Mouse (Mus musculus) gastrocnemius, postnatal 25 days (tissue): ENCODE measurements around the gene Eif1b. TPM values are rescaled to one million over a fixed set of nuclear protein-coding genes. Genes with fewer than 3 reads are reported as not detected.

Source experiments
- DNase-seq: peaks from one replicate; pipeline ENCODE4 v3.0.0; 2022
- long read RNA-seq, 2 experiments: library from polyadenylated mRNA; stranded (forward); transcript quantifications; one replicate each; pipeline ENCODE4 v2.0.0; 2021
- total RNA-seq, 2 experiments: library from RNA; stranded (reverse); gene quantifications; 1 replicate in 1 of 2; 2 replicates in 1 of 2; pipeline ENCODE4 v1.2.3; 2021

The Eif1b gene
- 10 to 100 TPM; 34.4 to 38.1 TPM for total RNA-seq
- long read RNA-seq, experiment 1, transcript Eif1b-201 (4 exons, 1,035 nt): major isoform, 50 of 55 reads
- long read RNA-seq, experiment 1, partial matches to known transcripts: 5 of 55 reads
- long read RNA-seq, experiment 1, other reads (novel, unspliced or antisense): 0 of 55 reads
- long read RNA-seq, experiment 2, transcript Eif1b-201 (4 exons, 1,035 nt): major isoform, 49 of 52 reads
- long read RNA-seq, experiment 2, partial matches to known transcripts: 2 of 52 reads
- long read RNA-seq, experiment 2, other reads (novel, unspliced or antisense): 1 of 52 reads

GRCm38 (mm10) chr9:120492010-120492399 lies at the start of gene Eif1b:
TSS of gene Eif1b (plus strand) at chr9:120492232.
- no peak for DNase-seq

DNA sequence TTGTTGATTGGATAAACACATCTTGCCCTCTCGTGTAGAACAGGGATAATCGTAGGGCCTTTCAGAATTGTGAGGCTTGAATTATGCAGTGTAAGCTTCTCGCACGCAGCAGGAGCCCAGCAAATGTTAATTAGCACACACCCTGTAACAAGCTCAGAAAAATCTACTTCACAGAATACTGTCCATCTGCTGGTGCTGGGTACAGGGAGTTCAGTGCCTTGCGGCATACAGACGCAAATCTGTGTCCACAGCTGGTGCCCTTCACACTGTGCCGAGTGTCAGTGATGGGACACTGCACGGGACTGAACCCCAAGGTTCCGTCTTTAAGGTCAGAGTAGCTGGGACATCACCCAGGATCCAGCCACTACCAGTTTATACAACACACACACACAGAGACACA lies 47.4 kb upstream of the Eif1b start:
- DNase-seq: no peak

- DNase-seq: no peak
Measured at GRCm38 (mm10) chr9:120449696-120450329, 42.2 kb upstream of the Eif1b start.

DNA sequence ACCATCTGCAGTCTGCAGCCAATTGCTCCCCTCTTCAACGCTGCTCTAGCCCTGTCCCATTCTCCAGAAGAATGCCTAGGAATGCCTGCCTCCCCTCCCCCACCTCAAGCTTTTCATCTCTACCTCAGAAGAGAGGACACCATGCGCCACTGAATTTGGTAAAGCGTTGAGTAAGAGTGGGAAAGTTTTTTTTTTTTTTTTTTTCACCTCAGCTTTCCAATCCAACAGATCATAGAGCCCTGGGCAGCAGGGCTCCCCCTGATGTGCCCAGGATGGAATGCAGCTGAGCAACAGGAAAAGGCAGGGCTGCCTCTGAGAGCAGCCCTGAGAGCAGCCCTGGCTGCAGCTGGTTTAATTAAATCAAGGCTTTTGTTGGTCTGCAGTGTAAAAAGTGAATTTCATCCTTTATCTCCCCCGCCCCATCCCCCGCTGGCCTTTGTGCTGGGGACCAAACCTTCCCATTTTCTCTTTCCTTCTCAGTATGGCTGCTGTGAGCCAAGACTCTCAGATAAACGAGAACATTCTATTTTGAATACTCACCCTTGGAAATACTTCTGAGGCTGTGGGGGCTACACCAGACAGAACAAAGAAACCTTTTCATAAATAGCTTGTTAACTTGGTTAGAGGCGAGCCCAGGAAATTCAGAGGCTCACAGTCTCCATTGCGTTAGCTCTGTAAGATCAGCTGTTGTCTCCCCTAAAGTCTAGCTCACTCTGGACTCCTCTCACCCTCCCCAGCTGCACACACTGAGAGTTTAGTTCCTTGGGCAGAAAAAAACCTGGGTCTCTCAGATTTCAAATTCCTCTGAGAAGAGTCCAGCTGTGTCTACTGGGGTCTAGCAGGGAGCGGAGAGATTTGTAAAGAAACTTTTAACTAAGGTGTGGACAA lies 36.0 kb upstream of the Eif1b start:
- no peak for DNase-seq

- no peak for DNase-seq
Measured at GRCm38 (mm10) chr9:120470431-120470830, 21.6 kb upstream of the Eif1b start.

GRCm38 (mm10) chr9:120481644-120482043 lies 10.4 kb upstream of the Eif1b start:
- no peak for DNase-seq

- no peak for DNase-seq
Measured at GRCm38 (mm10) chr9:120482382-120482781, 9.7 kb upstream of the Eif1b start.

DNA sequence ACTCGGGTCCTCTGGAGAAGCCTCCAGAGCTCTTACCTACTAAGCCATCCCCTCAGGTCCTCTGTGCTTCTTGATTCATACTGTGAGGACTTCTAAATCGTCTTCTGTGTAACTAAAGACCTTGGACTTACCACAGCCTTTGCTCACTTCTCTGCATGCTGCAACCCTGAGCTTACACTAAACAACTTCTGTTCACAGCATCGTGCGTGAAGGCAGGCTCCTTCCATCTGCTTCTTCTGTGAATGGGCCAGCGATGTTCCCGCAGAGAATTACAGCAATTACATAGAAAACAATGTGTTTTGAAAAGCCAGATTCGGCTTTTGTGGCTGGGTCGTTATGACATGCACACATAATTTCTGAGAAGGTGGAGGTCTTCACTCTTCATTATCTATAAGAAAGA lies 8.9 kb upstream of the Eif1b start:
- DNase-seq: no peak

GRCm38 (mm10) chr9:120487076-120487475 lies 5.0 kb upstream of the Eif1b start:
- peak; percentile 21 for DNase-seq

GRCm38 (mm10) chr9:120491509-120491908 lies 523 bp upstream of the Eif1b start:
- DNase-seq: no peak

GRCm38 (mm10) chr9:120492400-120493351 lies 644 bp downstream of the Eif1b start:
- DNase-seq: peak; percentile 79

DNA sequence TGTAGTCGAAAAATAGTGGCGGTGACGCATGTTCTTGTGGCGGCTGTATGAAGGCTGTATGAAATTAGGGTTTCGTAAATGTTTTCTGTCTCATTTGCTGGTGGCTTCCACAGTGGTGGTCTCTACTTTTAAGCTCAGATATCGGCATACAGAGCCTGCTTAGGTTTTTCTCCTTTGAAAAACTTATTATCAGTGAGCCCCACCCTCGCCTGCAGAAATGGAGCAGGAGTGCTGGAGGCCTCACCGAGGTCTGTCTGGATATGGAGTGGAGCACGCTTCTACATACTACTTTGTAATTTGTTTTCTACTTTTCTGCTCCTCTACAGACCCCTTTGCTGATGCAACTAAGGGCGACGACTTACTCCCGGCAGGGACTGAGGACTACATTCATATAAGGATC lies 1.7 kb downstream of the Eif1b start:
- no peak for DNase-seq

DNA sequence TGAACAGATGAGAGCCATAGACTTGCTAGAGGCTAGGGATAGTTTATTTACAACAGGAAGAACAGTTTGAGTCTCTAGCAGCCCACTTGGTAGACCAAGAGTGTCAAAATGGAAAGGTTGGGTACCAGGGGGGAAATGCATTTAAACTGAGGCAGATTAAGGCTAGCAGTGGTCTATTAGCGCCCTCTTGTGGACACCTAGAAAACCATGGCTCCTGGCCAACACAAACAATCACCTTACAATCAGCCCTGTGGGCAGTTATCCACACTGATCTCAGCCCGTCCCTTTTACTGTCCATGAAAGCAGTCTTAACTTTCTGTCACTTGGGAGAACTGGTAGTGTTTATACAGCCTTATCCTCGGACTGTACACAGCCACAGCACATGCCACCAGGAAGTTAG lies 4.7 kb downstream of the Eif1b start:
- DNase-seq: peak; percentile 23

GRCm38 (mm10) chr9:120497983-120498382 lies 6.0 kb downstream of the Eif1b start:
- DNase-seq: no peak

GRCm38 (mm10) chr9:120501191-120501902 lies 9.3 kb downstream of the Eif1b start:
- DNase-seq: no peak

- no peak for DNase-seq
Measured at GRCm38 (mm10) chr9:120502013-120502412, 10.0 kb downstream of the Eif1b start.

- no peak for DNase-seq
Measured at GRCm38 (mm10) chr9:120504423-120504822, 12.4 kb downstream of the Eif1b start.

DNA sequence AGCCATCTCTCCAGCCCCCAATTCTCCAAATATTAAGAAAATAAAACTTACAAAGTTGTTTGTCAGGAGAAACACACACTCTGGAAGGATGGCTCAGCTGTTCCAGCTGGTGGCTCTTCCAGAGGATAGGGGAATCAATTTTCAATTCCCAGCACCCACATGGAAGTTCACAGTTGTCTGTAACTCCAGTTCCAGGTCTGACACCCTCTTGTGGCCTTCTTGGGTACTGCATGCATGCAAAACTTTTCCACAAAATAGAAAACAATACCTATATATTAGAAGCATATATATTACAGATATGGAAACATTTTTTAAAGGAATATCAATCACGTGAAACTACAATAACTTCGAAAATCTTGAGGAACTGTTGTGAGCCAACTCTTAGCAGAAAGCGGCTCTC lies 19.7 kb downstream of the Eif1b start:
- DNase-seq: no peak

- DNase-seq: no peak
Measured at GRCm38 (mm10) chr9:120516720-120517119, 24.7 kb downstream of the Eif1b start.

GRCm38 (mm10) chr9:120518946-120519345 lies 26.9 kb downstream of the Eif1b start:
- no peak for DNase-seq

DNA sequence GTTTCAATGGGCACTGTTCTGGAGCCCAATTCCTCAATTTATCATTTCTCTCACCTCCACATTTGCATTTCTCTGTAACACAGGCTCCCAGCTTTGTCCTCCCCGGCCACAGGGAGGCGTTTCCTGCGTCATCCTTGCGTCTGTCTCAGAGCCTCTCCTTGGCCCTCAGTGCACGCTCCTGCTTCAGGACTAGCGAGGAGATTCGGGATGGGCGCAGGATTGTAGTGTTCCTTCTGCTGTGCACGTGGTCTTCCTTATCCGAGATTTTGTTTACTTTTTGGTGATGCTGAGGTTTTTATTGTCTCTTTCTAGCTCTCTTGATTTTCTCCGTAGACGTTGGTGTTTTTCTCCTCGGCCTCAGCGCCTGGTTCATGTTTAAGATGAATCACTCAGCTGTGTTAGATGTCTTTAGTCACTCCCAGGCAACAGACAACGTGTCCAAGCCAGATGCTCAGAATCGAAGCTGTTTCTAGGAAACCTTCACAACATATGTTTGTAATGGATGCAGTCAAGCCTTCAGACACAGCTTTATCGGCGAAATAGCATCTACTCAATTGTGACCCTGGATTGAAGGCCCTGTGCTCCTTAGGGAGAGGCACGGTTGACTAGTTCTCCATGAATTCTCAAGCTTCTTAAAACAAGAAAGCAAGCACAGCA lies 27.6 kb downstream of the Eif1b start:
- no peak for DNase-seq
